Mouse (Mus musculus): ENCODE results near the gene Rerg.

DNA sequence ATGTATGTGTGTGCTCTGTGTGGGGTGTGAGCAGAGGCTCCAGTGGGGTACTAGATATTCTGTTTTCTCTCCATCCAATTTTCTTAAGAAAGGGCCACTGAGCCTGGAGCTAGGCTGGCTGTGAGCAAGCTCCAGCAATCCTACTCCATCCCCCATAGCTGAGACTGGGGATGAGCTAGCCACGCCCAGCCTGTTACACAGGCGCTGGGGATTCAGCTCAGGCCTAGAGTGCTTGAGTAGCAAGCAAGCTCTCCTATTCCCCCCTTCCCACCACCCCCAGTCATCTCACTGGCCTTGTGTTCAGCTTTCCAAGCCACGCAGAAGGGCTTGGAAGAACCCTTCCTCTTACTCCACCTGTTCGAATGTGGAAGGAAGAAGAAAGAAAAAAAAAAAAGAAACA, 7.2 kb downstream of the Rerg start:
- TF ChIP-seq CTCF (IDR thresholded peaks at IDR 0.05; ENCODE audit: low read depth) (no peak), EP300 (IDR thresholded peaks at IDR 0.05; ENCODE audit: low read depth) (no peak)
